Mouse (Mus musculus): ENCODE measurements around the gene Nudt16l1.

GRCm38 (mm10) chr16:4978275-4979051, 39.9 kb downstream of the Nudt16l1 start:
- no peak for TF ChIP-seq EP300 (IDR thresholded peaks at IDR 0.05; ENCODE audit: low read depth)
- TF ChIP-seq CTCF (IDR thresholded peaks at IDR 0.05; ENCODE audit: low read depth) = no peak

Data from liver, embryonic 14.5 days (tissue).